Mouse (Mus musculus) heart, postnatal 0 days (tissue): ENCODE measurements at regions not wholly inside any gene's neighbourhood (a gene's known extent, or its start where the extent isn't known, plus 50 kb on each side); places are given as distances from the start of the nearest gene placed in this dataset.

Experiments used
- ATAC-seq: fragments of 200-750 bp; cut with Nextera tagmentation; 2 replicates; pipeline ENCODE4 v1.8.0; 2017; ENCODE audit warnings: low read depth, moderate number of reproducible peaks, moderate library complexity; ENCODE audit not compliant: insufficient read depth
- DNase-seq: peaks from one replicate; pipeline ENCODE4 v3.0.0-alpha.2; 2016; ENCODE audit warnings: low spot score
- H3K27ac ChIP-seq: fragments of 300-500 bp; sonication (generic); 2 replicates; pipeline ENCODE4 v1.5.1; 2014; ENCODE audit warnings: low read depth, mild to moderate bottlenecking
- H3K27me3 ChIP-seq: fragments of 300-500 bp; sonication (generic); 2 replicates; pipeline ENCODE4 v1.6.1; 2014; ENCODE audit warnings: low read length, mixed read lengths; ENCODE audit not compliant: control insufficient read depth, insufficient read depth
- H3K36me3 ChIP-seq: fragments of 300-500 bp; sonication (generic); replicated peaks from 2 replicates; pipeline ENCODE4 v1.6.1; 2014; ENCODE audit warnings: low read length, mixed read lengths; ENCODE audit not compliant: control insufficient read depth, insufficient read depth
- H3K4me1 ChIP-seq: fragments of 300-500 bp; sonication (generic); 2 replicates; pipeline ENCODE4 v1.6.1; 2014; ENCODE audit warnings: antibody characterized with exemption; ENCODE audit not compliant: control insufficient read depth, insufficient read depth
- H3K4me2 ChIP-seq: fragments of 300-500 bp; sonication (generic); 2 replicates; pipeline ENCODE4 v1.6.1; 2014; ENCODE audit warnings: low read depth, mild to moderate bottlenecking, low read length, moderate library complexity
- H3K4me3 ChIP-seq: fragments of 300-500 bp; sonication (generic); 2 replicates; pipeline ENCODE4 v1.5.1; 2014; ENCODE audit warnings: low read depth, low read length
- H3K9ac ChIP-seq: fragments of 300-500 bp; sonication (generic); replicated peaks from 2 replicates; pipeline ENCODE4 v1.6.1; 2014; ENCODE audit warnings: low read depth, low read length, mixed read lengths
- H3K9me3 ChIP-seq: fragments of 300-500 bp; sonication (generic); replicated peaks from 2 replicates; pipeline ENCODE4 v1.6.1; 2016; ENCODE audit warnings: low read length; ENCODE audit not compliant: control insufficient read depth
- CTCF ChIP-seq: IDR thresholded peaks from 2 replicates; pipeline ENCODE4 v1.5.1; 2016; ENCODE audit warnings: antibody characterized with exemption, control low read depth, low read depth
- EP300 ChIP-seq: IDR thresholded peaks from 2 replicates; pipeline ENCODE4 v1.6.1; 2016; ENCODE audit warnings: antibody characterized with exemption, low read depth
- WGBS: fragments of 180-500 bp; shearing (Covaris S2); extraction: QIAGEN DNeasy Blood & Tissue Kit; methylation state at CpG from one replicate; pipeline ENCODE4 v1.1.7; 2014; 5-methylcytosine and 5-hydroxymethylcytosine counted together

DNA sequence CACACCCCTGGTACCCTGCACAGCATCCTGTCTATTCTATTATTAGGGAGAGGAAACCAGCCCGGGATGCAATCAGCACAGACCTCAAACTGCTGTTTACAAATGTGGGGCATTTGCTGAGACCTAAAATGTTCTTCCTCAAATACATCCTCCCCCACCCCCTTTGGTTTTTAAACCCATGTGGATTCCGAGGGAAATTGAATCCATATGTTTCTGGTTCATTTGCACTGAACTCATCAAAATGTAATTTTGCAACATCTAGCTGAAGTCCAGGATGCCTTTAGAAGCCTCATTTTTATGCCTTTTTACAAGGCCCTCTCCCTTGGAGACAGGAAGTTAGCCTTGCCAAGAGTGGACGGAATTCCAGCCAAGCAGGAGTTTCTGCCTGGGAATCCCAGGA lies 517.6 kb downstream of the Zfp536 start:
- peaks cover 4% of the 10 kb centered on the region; the same call in 1 of the 2 replicates for H3K4me1 ChIP-seq
- no peak overlapping the region for H3K9ac ChIP-seq
- no peak overlapping the region for H3K27ac ChIP-seq
- H3K9me3 ChIP-seq = no peaks in the 10 kb centered on the region
- H3K27me3 ChIP-seq = no peaks in the 10 kb centered on the region
- no peaks in the 10 kb centered on the region for H3K36me3 ChIP-seq
- no peak overlapping the region for H3K4me3 ChIP-seq
- peak; percentile 5 for DNase-seq
- no peak for TF ChIP-seq CTCF
- TF ChIP-seq EP300 = no peak
- no peak for ATAC-seq
- WGBS = 26% methylated on average over 3 of the region's 3 CpGs
- no peak overlapping the region for H3K4me2 ChIP-seq

- DNase-seq (no peak), ATAC-seq (no peak)
- Histone ChIP-seq H3K27me3 (no peaks in the 10 kb centered on the region), H3K36me3 (no peaks in the 10 kb centered on the region), H3K4me1 (peaks cover 4% of the 10 kb centered on the region; the same call in 1 of the 2 replicates), H3K4me2 (no peak overlapping the region), H3K27ac (no peak overlapping the region), H3K4me3 (no peak overlapping the region), H3K9ac (no peak overlapping the region), H3K9me3 (no peaks in the 10 kb centered on the region)
- no peak for TF ChIP-seq EP300
- peak; percentile 16; the same call in 1 of the 2 replicates for TF ChIP-seq CTCF
- 41% methylated on average over 6 of the region's 6 CpGs for WGBS
Observed at GRCm38 (mm10) chr7:37259293-37259692, 514.1 kb downstream of the Zfp536 start.

GRCm38 (mm10) chr7:37262846-37263245 lies 510.6 kb downstream of the Zfp536 start:
- Histone ChIP-seq H3K9ac (no peak overlapping the region), H3K4me3 (no peak overlapping the region), H3K27me3 (no peaks in the 10 kb centered on the region), H3K27ac (no peak overlapping the region), H3K4me1 (no peaks in the 10 kb centered on the region), H3K36me3 (no peaks in the 10 kb centered on the region), H3K9me3 (peaks cover 3% of the 10 kb centered on the region; the same call in 1 of the 2 replicates), H3K4me2 (no peak overlapping the region)
- TF ChIP-seq CTCF (no peak), EP300 (no peak)
- DNase-seq (no peak), ATAC-seq (no peak)
- 47% methylated on average over 3 of the region's 3 CpGs for WGBS

- 69% methylated on average over 4 of the region's 4 CpGs for WGBS
- ATAC-seq = no peak
Observed at GRCm38 (mm10) chr7:37267404-37267803, 506.0 kb downstream of the Zfp536 start.

DNA sequence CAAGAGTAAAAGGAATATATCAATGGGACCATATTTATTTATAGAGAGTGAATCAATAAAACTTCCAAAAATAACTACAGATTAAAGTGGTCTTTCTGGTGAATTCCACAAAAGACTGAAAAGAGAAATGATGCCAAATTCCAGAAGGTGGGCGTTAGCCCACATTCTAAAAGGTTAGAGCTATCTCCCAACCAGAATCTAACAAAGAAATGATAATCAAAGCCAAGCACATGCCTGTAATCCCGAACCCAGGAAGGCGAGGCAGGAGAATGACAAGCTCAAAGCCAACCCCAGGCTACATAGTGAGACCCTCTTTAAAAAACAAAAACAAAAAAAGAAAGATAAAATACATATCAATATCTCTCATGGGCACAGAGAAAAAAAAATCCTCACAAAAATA lies 502.6 kb downstream of the Zfp536 start:
- Histone ChIP-seq H3K27me3 (no peaks in the 10 kb centered on the region), H3K9ac (no peak overlapping the region), H3K4me2 (no peak overlapping the region), H3K9me3 (peaks cover 3% of the 10 kb centered on the region; the same call in 1 of the 2 replicates), H3K36me3 (no peaks in the 10 kb centered on the region), H3K4me1 (no peaks in the 10 kb centered on the region), H3K4me3 (no peak overlapping the region), H3K27ac (no peak overlapping the region)
- TF ChIP-seq EP300 = no peak
- no peak for TF ChIP-seq CTCF
- DNase-seq = no peak
- no peak for ATAC-seq
- WGBS = 80% methylated on average over 3 of the region's 3 CpGs

More at GRCm38 (mm10) chr7:37267404-37267803, 506.0 kb downstream of the Zfp536 start:
- TF ChIP-seq EP300 (no peak), CTCF (peak; percentile 6; the same call in 1 of the 2 replicates)
- Histone ChIP-seq H3K9me3 (peaks cover 3% of the 10 kb centered on the region; the same call in 1 of the 2 replicates), H3K36me3 (no peaks in the 10 kb centered on the region), H3K4me1 (no peaks in the 10 kb centered on the region), H3K27me3 (no peaks in the 10 kb centered on the region), H3K4me2 (no peak overlapping the region), H3K9ac (no peak overlapping the region), H3K27ac (no peak overlapping the region), H3K4me3 (no peak overlapping the region)
- DNase-seq = no peak

DNA sequence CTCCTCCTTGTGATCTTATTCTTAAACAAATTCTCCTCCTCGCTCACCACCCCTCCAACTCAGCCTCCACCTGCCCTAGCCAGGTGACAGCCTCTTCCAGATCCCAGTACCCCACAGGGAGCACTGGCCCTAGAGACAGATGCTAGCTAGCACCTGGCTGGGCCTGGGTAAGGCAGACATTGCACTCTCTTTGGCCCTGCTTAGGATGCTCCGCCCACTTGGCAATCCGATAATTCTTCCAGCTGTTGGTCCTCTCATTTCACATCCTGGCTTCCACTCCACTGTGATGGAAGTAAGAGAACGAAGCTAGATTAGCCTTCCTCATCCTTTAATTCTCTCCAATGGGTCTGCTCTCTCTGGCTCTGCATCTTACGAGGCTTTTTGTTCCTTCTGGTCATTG lies 483.4 kb downstream of the Zfp536 start:
- ATAC-seq (no peak), DNase-seq (no peak)
- WGBS = 38% methylated on average over 5 of the region's 5 CpGs
- Histone ChIP-seq H3K27ac (no peak overlapping the region), H3K27me3 (no peaks in the 10 kb centered on the region), H3K9me3 (no peaks in the 10 kb centered on the region), H3K4me1 (no peaks in the 10 kb centered on the region), H3K4me2 (no peak overlapping the region), H3K4me3 (no peak overlapping the region), H3K36me3 (no peaks in the 10 kb centered on the region), H3K9ac (no peak overlapping the region)
- no peak for TF ChIP-seq CTCF
- no peak for TF ChIP-seq EP300
